Mouse (Mus musculus) adrenal gland, adult 8-10 months (tissue): ENCODE data around the gene Kdelr1. TPM values are rescaled to one million over a fixed set of nuclear protein-coding genes. Genes with fewer than 3 reads are reported as not detected.
A peak's percentile ranks its signal among the peaks of the same experiment; 100 is the strongest.
"Not testable (repeated sequence)": the region's sequence is repeated elsewhere in the genome, so short reads cannot be mapped to it uniquely, and the experiment has no call there.

Source experiments
- DNase-seq: peaks from one replicate; pipeline ENCODE4 v3.0.0; 2022
- total RNA-seq, 4 experiments: library from RNA; stranded (reverse); gene quantifications; 2 replicates each; pipeline ENCODE4 v1.2.4; 2022

Kdelr1 gene
- total RNA-seq, 4 experiments from 2014 or later: 127 to 158 (median 151) TPM

DNA sequence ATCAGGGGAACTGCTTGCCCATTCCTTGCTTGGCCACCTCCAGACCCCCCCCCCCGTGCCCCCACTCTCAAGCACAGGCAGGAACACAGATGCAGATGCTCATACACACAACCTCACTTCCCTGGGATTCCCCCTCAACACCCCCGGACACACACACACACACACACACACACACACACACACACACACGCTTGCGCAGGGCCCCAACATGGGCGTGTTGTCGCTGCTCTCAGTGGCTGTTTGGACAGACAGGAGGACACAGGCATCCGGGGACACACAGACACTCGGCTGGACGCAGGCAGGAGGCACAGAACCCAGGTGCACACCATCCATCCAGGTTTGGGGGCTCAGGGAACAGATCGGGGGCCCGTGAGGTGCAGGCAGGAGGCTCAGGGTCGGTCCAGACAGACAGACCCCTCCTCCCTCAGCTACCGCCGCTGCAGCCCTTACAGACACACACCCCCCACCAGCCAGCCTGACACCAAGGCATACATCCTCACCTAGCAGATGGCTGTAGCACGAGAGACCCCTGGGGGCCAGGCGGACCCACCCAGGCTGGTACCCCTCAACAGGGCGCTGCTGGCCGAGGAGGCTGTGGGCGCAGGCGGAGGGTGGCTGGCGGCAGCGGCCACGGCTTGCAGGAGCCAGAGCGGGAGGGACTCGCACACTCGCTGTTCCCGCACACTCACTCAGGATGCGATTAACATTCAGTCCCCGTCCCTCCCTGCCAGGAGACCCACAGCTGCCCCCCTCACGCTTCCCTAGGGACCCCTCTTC lies 2.1 kb upstream of the Kdelr1 start:
- no peak for DNase-seq

DNA sequence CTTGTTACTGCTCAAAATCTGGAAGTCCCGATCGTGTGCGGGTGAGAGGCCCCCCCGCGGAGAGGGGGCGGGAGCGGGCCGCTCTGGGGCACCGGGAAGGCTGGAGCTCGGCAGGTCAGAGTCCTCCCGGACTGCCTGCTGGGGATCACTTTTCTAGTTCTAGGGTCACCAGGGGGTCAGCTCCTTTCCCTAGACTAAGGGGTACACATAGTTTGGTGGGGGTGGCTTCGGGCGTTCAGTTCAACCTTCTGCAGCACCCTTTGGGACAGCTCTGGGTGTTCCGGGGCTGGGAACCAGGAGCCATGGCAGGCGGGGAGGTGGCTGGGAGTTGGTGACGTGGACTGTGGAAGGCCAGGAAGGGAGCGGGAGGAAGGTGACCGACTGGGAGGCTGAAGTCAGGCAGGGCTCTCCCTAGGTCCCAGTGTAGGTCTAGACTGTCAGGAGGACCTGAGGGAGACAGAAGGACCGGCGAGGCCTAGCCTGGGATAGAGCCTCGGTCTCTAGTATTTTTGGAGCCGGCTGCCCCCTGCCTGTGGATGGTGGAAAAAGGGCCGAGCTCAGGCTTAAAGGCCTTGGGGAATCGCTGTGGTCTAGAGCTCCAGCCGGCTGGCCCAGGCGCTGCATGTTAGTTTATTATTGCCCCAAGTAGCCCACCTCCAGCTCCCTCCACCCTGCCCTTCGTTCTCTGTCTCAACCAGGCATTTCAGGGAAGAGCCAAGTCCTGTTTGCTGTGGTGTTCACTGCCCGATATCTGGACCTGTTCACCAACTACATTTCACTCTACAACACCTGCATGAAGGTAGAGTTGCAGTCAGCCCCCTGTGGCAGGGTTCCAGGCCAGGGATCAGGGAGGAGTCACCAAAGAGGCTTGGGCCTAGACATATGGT lies 732 bp downstream of the Kdelr1 start:
- DNase-seq: peak; percentile 50

DNA sequence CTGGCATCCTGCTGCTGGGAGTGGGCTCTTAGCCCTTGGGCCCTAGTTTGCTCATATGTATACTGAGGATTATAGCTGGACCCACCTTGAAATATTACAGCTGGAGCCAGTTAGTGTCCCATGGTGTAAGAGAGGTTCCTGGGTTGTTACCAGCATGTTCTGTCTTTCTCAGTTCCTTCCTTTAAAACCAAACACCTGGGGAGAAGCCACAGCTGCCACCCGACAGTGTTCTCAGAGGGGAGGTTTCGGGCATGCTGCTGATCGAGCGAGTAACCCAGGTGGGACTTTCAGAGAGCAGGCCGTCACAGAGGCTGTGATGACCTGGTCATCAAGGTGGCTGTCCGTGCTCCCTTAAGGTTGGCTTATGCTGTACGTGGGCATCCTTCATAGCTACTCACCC lies 4.3 kb downstream of the Kdelr1 start:
- no peak for DNase-seq

DNA sequence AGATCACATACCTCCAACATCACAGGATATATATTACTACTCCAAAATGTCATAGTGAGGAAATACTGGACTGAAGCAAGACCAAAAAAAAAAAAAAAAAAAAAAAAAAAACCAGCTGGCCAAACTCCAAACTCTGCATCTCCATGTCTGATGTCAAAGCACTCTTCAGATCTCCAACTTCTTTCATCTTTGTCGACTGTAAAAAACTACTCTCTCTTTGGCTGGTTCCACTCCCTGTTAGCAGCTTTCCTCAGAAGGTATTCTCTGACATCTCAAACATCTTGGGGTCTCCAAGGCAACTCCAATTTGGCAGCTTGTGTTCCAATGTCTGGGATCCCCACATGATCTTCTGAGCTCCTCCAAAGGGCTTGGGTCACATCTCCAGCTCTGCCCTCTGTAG lies 5.7 kb downstream of the Kdelr1 start, which contains the start of gene Grin2d:
Gene Grin2d, minus strand, starts transcription at position 101 of the 400 bp plus-strand sequence.
- DNase-seq: not testable (repeated sequence)

DNA sequence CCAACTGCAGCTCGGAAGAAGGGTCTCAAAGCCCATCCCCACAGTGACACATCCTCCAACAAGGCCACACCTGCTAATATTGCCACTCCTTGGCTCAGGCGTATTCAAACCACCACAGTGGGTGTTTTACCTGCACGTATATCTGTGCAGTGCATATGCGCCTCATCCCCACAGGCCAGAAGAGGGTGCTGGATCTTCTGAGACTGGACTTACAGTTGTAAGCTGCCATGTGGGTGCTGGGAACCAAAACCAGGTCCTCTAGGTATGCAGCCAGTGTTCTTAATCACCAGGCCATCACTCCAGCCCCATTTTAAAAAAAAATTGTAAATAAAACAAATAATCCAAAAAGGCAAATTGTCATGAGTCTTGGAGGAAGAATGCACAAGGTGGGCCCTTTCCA lies 8.0 kb downstream of the Kdelr1 start:
- no peak for DNase-seq

DNA sequence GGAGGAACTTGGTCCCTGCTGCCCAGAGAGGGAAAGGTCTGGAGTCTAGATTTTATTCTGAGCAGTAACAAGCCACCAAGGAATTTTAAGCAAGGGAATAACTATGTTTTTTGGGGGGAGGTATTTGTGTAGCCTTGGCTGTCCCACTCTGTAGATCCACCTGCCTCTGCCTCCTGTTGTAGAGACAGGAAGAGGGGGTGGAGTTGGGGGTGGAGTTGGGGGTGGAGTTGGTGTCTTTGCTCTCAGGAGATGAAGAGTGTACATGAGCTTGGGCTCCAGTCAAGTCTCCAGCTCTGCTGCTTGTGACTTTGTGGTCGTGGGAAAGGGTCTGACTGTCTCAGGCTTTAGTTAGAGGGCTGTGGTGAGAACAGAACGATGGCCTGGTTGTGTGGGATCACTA lies 8.4 kb downstream of the Kdelr1 start:
- no peak for DNase-seq

DNA sequence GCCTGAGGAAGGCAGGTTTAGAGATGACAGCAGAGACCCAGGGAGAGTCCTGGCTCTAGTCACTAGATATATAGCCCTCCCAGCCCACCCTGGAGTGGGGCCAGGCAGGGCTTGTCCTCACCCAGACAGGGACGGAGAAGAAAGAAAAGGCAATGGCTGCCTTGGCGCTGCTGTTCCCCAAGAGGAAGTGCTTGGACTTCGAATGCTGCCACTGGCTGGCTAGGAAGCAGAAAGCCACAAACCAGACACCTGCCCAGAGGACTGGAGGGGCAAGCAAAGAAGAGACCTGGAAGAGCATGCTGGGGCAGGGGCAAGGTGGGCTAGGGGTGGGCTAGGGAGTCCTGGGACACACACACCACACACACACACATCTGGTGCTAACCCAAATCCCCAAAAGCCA lies 14.7 kb downstream of the Kdelr1 start:
- no peak for DNase-seq

DNA sequence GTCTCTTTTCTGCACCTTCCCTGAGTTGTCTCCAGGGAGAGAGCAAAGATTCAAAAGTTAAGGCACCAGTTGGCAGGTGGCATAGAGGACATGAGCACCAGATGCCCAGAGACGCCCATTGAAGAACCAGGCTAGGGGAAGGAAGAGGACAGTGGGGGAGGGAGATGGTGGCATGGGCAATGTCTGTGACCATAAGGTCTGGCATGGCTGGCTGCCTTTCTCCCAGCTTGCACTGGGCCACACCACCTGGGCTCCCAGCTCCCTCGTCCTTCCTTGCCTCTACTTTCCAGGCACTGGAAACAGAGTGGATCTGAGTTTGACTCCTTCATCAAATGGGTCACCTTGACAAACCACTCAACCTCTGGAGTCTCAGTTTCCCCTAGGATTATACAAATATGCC lies 20.1 kb downstream of the Kdelr1 start:
- no peak for DNase-seq

DNA sequence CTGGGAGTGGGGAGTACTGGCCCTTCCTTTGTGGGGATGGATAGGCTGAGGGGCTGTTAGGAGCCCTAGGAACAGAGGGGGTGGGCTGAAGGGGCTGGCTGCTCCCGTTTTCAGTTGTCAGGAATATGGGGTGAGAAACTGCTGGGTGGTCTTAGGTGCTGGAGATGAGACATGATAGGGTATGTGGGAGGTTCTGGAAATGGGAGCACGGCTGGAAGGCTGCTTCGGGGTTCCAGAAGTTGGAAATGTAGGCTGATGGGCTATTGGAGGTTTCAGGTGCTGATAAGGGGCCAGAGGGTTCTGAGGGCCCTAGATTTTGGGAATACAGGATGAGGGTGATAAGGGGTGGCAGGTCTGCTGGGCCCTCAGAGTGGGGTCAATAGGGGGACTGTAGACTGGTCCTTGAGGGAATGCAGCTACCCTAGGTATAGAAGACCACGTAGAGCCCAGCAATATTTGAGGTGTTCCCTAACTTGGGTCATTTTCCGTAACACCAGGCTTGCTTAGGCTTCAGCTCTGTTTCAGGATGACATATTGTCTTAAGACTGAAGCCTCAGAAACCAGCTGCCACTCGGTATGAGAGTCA lies 23.5 kb downstream of the Kdelr1 start:
- no peak for DNase-seq

DNA sequence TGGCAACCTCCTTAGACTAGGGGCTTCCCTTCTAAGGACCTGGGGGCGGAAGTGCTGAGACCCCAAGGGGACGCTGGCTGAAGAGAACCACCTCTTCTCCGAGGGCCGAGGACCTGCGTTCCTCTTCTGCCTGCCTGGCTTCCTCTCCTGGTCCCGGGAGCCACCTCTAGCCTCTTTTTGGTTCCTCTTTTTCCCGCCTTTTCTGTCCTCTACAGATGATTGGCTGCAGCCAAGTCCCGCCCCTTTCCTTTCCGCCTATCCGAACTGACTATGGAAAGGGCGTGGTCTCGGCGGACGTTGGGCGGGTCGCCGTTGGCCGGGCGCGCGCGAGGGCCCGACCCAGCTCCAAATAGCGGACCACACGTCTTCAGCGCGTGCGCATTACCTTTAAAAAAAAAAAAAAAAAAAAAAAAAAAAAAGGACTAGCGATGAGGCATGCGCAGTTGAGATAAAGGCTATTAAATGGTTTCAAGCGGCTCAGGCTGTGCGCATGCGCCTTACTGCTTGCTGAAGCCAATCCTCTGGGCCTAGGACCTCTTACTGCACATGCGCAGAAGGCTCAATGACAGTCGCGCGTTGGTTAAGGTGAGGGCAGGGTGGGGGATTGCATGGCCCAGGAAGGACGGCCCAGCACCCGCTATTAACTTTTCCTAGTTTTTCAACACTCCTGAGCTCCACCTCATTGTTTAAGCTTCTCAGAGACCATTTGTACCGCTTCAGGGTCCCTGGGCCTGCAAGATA lies 24.1 kb downstream of the Kdelr1 start, which contains the start of the genes Syngr4 and Tmem143:
Gene Syngr4, minus strand, starts transcription at position 198 of the 741 bp plus-strand sequence.
Gene Tmem143, plus strand, starts transcription at position 425 of the 741 bp plus-strand sequence.
- DNase-seq: peak; percentile 97

DNA sequence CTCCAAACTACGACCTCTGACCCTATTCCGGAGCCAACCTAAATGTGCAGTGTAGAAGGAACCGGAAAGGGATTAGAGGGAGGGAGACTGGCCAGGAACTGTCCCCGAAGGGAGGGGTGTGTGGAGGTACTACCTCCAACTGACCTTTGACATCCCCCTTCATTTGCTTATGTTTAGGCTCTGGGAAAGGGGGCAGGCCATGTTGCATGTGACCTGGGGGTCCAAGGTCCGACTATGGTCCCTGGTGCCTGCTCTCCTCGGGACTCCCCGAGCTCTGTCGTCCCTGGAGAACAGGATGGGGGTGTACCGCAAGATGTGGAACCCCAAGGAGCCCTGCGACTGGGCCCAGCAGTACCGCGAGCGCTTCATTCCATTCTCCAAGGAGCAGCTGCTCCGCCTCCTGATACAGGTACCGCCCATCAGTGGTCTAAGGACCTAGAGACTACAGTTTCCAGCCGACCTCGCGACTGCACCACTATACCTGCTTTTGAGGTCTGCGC lies 24.7 kb downstream of the Kdelr1 start:
- no peak for DNase-seq

DNA sequence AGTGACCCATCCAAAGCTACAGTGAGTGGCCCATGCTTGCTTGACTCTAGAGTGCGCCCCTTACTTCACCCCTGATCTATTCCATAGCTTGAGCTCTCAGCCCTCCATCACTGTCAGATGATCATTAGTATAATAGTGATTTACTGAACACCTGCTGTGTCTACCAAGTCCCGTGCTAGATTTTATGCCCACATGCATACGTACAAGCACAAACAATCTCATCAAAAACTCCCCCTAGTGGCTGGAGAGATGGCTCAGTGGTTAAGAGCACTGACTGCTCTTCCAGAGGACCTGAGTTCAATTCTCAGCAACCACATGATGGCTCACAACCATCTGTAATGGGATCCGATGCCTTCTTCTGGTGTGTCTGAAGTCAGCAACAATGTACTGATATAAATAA lies 25.6 kb downstream of the Kdelr1 start:
- not testable (repeated sequence) for DNase-seq

DNA sequence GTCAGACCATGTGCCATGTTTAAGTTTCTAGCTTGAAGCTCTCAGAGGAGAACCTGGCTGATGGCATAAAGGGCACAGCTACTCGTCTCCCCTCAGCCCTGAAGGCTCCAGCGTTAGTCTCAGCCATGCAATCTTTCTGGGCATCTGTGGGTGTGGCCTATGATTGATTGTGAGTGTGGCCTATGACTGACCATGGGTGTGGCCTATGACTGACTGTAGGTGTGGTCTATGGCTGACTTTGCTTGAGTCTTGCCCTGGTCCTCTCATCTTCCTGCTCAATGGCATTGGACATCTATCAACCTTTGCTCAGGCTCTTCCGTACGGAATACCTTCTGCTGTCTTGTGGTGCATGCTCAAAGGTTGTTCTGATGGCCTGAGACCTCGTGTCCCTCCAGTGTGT lies 29.0 kb downstream of the Kdelr1 start:
- no peak for DNase-seq

DNA sequence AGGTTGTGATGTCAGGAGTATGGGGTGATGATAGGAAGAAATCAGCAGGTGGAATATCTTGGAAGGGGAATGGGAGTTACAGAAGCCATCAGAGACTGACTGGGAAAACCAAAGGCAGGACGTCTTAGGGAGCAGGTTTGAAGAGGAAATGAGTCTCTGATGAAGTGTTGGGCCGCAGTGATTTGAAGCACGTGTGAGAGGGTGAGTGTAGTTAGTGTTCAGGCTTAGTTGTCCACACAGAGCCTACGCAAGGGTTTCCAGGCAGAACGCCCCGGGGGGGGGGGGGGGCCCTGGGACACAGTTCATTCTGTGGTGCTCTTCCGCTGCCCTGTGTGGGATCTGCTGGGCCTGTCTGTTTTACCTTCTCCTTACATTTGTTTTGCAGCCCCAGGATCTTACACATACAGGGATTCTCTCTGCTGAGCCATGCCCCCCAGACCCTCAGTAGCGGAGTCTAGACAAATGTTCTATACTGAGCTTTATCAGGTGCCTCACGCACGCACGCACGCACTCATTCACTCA lies 30.0 kb downstream of the Kdelr1 start:
- no peak for DNase-seq

DNA sequence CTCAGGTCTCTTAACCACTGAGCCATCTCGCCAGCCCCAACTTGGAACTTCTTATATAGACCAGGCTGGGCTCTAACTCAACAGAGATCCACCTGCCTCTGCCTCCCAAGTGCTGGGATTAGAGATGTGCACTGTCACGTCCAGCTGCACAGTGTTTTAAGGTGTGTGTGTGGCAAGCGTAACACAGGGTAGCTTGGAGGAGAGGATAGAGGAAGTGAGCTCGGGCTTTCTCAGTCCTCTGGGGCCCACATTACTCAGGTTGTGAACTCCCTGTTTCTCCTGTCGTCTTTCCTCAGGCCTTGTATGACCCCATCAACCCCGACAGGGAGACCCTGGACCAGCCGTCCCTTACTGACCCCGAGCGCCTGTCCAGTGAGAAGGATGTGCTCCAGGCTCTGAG lies 34.0 kb downstream of the Kdelr1 start:
- no peak for DNase-seq

DNA sequence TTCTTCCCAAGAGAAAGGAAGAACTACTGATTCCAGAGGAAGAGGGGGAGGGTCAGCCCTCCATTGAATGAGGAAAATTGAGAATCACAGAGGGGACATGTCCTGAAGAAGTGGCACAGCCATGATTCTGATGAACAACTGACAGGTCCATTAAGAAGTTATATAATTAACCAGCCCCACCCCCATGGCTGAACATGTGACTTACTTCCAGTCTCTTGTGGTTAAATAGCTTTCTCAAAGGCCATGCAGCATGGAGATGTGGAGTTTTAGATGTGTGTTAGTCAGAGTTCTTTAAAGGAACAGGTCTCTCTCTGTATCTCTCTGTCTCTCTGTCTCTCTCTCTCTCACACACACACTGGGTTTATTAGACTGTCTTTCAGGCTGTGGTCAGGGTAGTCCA lies 35.8 kb downstream of the Kdelr1 start:
- DNase-seq: no peak

DNA sequence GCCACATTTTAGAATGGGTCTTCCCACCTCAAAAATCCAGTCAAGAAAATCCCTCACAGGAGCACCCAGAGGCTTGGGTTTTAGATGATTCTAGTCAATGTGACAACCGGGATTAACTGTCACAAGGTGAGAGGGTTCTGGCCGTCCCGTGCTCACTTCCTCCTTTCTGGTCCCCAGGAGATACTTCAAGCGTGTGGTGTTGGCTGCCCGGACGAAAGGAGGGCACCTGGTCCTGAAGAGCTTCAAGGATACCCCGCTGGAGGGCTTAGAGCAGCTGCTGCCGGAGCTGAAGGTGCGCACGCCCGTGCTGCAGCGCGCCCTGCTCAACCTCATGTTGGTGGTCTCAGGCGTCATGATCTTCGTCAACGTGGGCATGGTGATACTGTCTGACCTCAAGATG lies 36.6 kb downstream of the Kdelr1 start:
- no peak for DNase-seq

DNA sequence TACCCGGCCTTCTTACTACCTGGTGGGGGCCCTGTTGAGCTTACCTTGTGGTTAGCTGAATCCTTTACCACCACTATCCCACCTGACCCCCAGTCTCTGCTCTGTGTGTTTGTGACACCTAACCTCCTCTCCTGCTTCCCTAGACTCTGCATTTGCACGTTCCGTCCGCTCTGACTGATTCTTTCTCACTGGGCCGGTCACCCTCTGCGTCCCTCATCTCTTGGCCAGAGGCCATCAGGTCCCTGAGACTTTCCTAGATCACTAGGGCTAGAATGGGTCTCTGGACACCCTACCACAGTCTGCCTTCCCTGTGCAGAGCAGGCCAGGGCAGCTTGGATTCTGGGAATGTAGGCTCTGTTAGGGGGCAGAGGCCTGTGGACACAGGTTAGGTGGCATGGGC lies 41.5 kb downstream of the Kdelr1 start:
- DNase-seq: no peak

DNA sequence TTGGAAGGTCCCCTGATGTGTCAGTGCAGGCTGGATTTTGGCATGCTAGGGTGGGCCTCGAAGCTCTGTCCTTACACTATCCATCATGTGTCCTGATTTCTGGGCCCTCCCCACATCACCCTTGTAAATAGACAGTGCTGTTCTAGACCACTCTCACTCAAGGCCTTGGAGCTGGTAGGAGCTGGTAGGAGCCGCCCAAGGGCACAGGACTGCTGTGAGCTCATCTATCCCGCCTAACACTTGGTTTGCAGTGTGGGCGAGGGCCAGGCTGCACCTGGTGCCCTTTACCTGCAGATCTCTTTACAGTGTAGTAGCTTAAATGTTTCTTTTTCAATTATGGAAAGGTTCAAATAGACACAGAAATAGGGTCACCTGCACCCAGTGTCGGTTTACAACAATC lies 42.4 kb downstream of the Kdelr1 start:
- no peak for DNase-seq

DNA sequence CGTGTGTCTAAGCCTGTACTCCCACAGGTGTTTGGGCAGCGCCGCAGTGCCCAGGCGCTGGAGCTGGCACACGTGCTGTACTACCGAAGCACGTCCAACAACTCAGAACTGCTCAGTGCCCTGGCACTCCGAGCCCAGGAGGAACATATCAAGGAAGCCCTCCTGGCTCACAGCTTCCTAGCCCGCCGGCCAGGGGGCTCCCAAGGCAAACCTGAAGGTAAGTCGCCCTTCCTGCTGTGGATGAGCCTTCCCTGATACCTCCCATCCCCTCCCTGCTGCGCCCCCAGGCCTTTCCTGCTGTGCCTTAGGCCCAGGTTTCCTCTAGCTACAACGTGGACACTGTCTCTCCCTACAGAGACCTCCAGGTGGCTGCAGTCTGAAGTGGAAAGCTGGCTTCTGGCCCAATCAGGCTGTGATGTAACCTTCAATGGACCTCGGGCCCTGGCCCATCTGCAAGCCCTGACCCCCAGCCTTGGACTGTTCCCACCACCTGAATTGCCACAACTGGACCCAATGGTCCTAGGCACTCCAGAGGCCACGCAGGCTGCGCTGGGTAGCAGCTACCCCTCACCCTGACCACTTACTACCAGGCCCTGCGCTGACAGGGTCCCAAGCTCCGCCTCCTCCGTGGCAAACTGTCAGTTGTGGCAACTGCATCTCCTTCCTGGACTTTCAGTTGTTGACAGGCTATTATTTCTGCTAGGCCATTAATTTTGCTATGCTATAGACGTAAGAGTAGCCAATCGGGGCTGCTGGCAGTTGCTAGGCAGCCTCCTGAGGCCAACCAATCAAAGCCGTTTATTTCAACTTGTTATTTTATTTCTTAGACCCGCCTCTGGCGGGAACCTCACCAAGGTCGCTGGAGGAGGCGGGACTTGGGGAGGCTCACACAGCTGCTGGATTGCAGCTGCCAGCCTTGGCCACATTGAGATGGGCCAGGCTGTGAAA lies 43.8 kb downstream of the Kdelr1 start:
- DNase-seq: peak; percentile 88
